15 mouse cellular contexts compared by ENCODE assay signal in the genomic region with DNA sequence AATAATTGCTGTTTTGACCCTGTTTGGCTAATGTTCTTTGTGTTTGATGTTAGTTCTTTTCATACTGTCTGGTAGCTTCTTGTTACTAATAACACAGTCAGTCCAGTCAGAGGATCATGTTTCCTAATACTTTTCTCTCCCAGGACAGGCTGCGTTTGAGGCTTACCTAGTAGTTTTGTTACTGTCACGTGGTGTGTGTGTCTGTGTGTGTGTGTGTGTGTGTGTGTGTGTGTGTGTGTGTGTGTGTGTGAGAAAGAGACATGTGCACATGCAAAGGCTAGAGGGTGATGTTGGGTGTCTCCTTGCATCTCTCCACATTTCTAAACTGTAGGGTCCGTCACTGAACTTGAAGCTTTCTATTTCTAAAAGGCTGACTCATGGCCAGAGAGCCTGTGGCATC.
"Had no signal": no experiment of that assay in that cellular context is flagged by ENCODE, and none has a peak within 500 bp of the region (broad histone marks: within the 10 kb centered on the region; RNA-seq: fewer than 3 reads in every experiment).

No protein-coding gene starts in this region.

- H3K4me2 ChIP-seq: neural tube, embryonic 13.5 days; neural tube, embryonic 15.5 days; stomach, embryonic 15.5 days had no signal

- H3K27me3 ChIP-seq: neural tube, embryonic 13.5 days; neural tube, embryonic 15.5 days; stomach, embryonic 15.5 days had no signal

- DNase-seq: retina, postnatal 1 day; right cerebral cortex, adult 18-20 months; right cerebral cortex, postnatal 14 days; right cerebral cortex, postnatal 25 days; right cerebral cortex, postnatal 4 days; spleen, adult 18-20 months; thymus, adult 18-20 months; thymus, adult 2 months; thymus, postnatal 14 days; thymus, postnatal 25 days; thymus, postnatal 36 days; thymus, postnatal 4 days had no signal

- H3K4me3 ChIP-seq: neural tube, embryonic 13.5 days; neural tube, embryonic 15.5 days; stomach, embryonic 15.5 days had no signal
